Mouse (Mus musculus) olfactory bulb, adult 2 months (tissue): ENCODE results near the gene Pcsk5.

Experiments
- CTCF ChIP-seq: fragments of 200-500 bp; IDR thresholded peaks from 2 replicates; pipeline ENCODE4 v1.5.1; 2012; ENCODE audit warnings: low read depth, mild to moderate bottlenecking, low read length, moderate library complexity; ENCODE audit not compliant: insufficient read depth
- POLR2A ChIP-seq: fragments of 200-500 bp; IDR thresholded peaks from 2 replicates; pipeline ENCODE4 v1.6.1; 2012; ENCODE audit warnings: mild to moderate bottlenecking, low read depth, low read length, moderate library complexity; ENCODE audit not compliant: insufficient read depth

DNA sequence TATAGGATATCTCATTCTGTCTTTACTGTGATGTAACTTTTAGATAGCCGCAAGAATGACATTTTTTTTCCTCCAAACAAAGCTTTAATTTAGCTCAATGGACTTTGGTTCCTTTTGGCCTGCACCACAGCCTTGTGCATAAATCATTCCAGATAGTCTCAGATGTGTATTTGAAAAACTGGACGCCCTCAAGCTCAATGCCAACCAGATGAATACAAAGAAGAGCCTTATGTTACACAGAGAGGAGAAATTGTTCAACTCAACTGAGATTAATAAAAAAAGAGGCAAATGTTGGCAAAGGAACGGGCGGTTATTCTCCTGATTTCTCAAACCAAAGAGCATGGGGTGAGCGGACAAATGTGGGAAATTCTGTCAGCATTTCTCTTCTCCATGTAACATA, 75.8 kb downstream of the Pcsk5 start:
- no peak for TF ChIP-seq POLR2A
- no peak for TF ChIP-seq CTCF
